Mouse (Mus musculus) heart, postnatal 0 days (tissue): Measurements from ENCODE around the gene Macrod1. TPM values are rescaled to one million over a fixed set of nuclear protein-coding genes. Genes with fewer than 3 reads are reported as not detected.

Source experiments
- ATAC-seq: fragments of 200-750 bp; cut with Nextera tagmentation; 2 replicates; pipeline ENCODE4 v1.8.0; 2017; ENCODE audit warnings: low read depth, moderate number of reproducible peaks, moderate library complexity; ENCODE audit not compliant: insufficient read depth
- DNase-seq: peaks from one replicate; pipeline ENCODE4 v3.0.0-alpha.2; 2016; ENCODE audit warnings: low spot score
- H3K27ac ChIP-seq: fragments of 300-500 bp; sonication (generic); 2 replicates; pipeline ENCODE4 v1.5.1; 2014; ENCODE audit warnings: low read depth, mild to moderate bottlenecking
- H3K27me3 ChIP-seq: fragments of 300-500 bp; sonication (generic); 2 replicates; pipeline ENCODE4 v1.6.1; 2014; ENCODE audit warnings: low read length, mixed read lengths; ENCODE audit not compliant: control insufficient read depth, insufficient read depth
- H3K36me3 ChIP-seq: fragments of 300-500 bp; sonication (generic); replicated peaks from 2 replicates; pipeline ENCODE4 v1.6.1; 2014; ENCODE audit warnings: low read length, mixed read lengths; ENCODE audit not compliant: control insufficient read depth, insufficient read depth
- H3K4me1 ChIP-seq: fragments of 300-500 bp; sonication (generic); 2 replicates; pipeline ENCODE4 v1.6.1; 2014; ENCODE audit warnings: antibody characterized with exemption; ENCODE audit not compliant: control insufficient read depth, insufficient read depth
- H3K4me2 ChIP-seq: fragments of 300-500 bp; sonication (generic); 2 replicates; pipeline ENCODE4 v1.6.1; 2014; ENCODE audit warnings: low read depth, mild to moderate bottlenecking, low read length, moderate library complexity
- H3K4me3 ChIP-seq: fragments of 300-500 bp; sonication (generic); 2 replicates; pipeline ENCODE4 v1.5.1; 2014; ENCODE audit warnings: low read depth, low read length
- H3K9ac ChIP-seq: fragments of 300-500 bp; sonication (generic); replicated peaks from 2 replicates; pipeline ENCODE4 v1.6.1; 2014; ENCODE audit warnings: low read depth, low read length, mixed read lengths
- H3K9me3 ChIP-seq: fragments of 300-500 bp; sonication (generic); replicated peaks from 2 replicates; pipeline ENCODE4 v1.6.1; 2016; ENCODE audit warnings: low read length; ENCODE audit not compliant: control insufficient read depth
- CTCF ChIP-seq: IDR thresholded peaks from 2 replicates; pipeline ENCODE4 v1.5.1; 2016; ENCODE audit warnings: antibody characterized with exemption, control low read depth, low read depth
- EP300 ChIP-seq: IDR thresholded peaks from 2 replicates; pipeline ENCODE4 v1.6.1; 2016; ENCODE audit warnings: antibody characterized with exemption, low read depth
- WGBS: fragments of 180-500 bp; shearing (Covaris S2); extraction: QIAGEN DNeasy Blood & Tissue Kit; methylation state at CpG from one replicate; pipeline ENCODE4 v1.1.7; 2014; 5-methylcytosine and 5-hydroxymethylcytosine counted together
- polyA plus RNA-seq: library from polyadenylated mRNA; unstranded; fragments of >200 nt; fragmentation: Nextera tagmentation; extraction: Ambion mirVana; gene quantifications from 2 replicates; pipeline ENCODE4 v1.2.1, GENCODE M21; 2015
- total RNA-seq: library from RNA; depleted of rRNA; stranded (reverse); fragments of >200 nt; gene quantifications from 2 replicates; pipeline ENCODE4 v1.2.3, GENCODE M21; 2014; ENCODE audit warnings: low replicate concordance

Gene Macrod1
- total and polyA plus RNA-seq, 2 experiments from 2014 or later = 113 to 122 TPM

GRCm38 (mm10) chr19:7134631-7135091 is 78.1 kb downstream of the Macrod1 start:
- no peak for DNase-seq
- H3K27ac ChIP-seq = peak overlapping the region; percentile 81
- no peaks in the 10 kb centered on the region for H3K9me3 ChIP-seq
- no peaks in the 10 kb centered on the region for H3K36me3 ChIP-seq
- 27% methylated on average over 17 of the region's 17 CpGs for WGBS
- H3K4me1 ChIP-seq = peaks cover 48% of the 10 kb centered on the region
- no peak overlapping the region for H3K9ac ChIP-seq
- no peak for TF ChIP-seq EP300
- no peak for TF ChIP-seq CTCF
- H3K4me3 ChIP-seq = no peak overlapping the region
- ATAC-seq = no peak
- H3K27me3 ChIP-seq = 0 out of 2 replicates have a peak, but pooled peaks cover 3% of the 10 kb centered on the region
- H3K4me2 ChIP-seq = no peak overlapping the region

GRCm38 (mm10) chr19:7135525-7135924 is 78.9 kb downstream of the Macrod1 start:
- DNase-seq (peak; percentile 68), ATAC-seq (peak; percentile 57)
- WGBS = 3% methylated on average over 7 of the region's 9 CpGs
- peak overlapping the region; percentile 81 for H3K27ac ChIP-seq
- peaks cover 40% of the 10 kb centered on the region for H3K4me1 ChIP-seq
- no peaks in the 10 kb centered on the region for H3K36me3 ChIP-seq
- no peak overlapping the region for H3K9ac ChIP-seq
- no peaks in the 10 kb centered on the region for H3K9me3 ChIP-seq
- TF ChIP-seq CTCF (no peak), EP300 (no peak)
- H3K27me3 ChIP-seq = 0 out of 2 replicates have a peak, but pooled peaks cover 3% of the 10 kb centered on the region
- H3K4me2 ChIP-seq = no peak overlapping the region
- H3K4me3 ChIP-seq = no peak overlapping the region

- Histone ChIP-seq H3K27ac (peak overlapping the region; percentile 81), H3K36me3 (no peaks in the 10 kb centered on the region), H3K4me3 (no peak overlapping the region), H3K4me1 (peaks cover 35% of the 10 kb centered on the region), H3K9ac (no peak overlapping the region), H3K9me3 (no peaks in the 10 kb centered on the region), H3K27me3 (0 out of 2 replicates have a peak, but pooled peaks cover 3% of the 10 kb centered on the region), H3K4me2 (no peak overlapping the region)
- DNase-seq (no peak), ATAC-seq (peak; percentile 80)
- WGBS = 30% methylated on average over 9 of the region's 9 CpGs
- no peak for TF ChIP-seq EP300
- no peak for TF ChIP-seq CTCF
Measured at GRCm38 (mm10) chr19:7136016-7136415, 79.4 kb downstream of the Macrod1 start.

GRCm38 (mm10) chr19:7136714-7137498 is 80.3 kb downstream of the Macrod1 start:
- WGBS = 37% methylated on average over 14 of the region's 14 CpGs
- DNase-seq (no peak), ATAC-seq (no peak)
- H3K4me1 ChIP-seq = peaks cover 35% of the 10 kb centered on the region
- no peaks in the 10 kb centered on the region for H3K9me3 ChIP-seq
- H3K4me3 ChIP-seq = no peak overlapping the region
- 0 out of 2 replicates have a peak, but pooled peaks cover 3% of the 10 kb centered on the region for H3K27me3 ChIP-seq
- H3K9ac ChIP-seq = no peak overlapping the region
- TF ChIP-seq EP300 (no peak), CTCF (no peak)
- H3K27ac ChIP-seq = peak overlapping the region; percentile 81
- no peak overlapping the region for H3K4me2 ChIP-seq
- H3K36me3 ChIP-seq = no peaks in the 10 kb centered on the region

GRCm38 (mm10) chr19:7138327-7138726 is 81.7 kb downstream of the Macrod1 start:
- ATAC-seq (no peak), DNase-seq (no peak)
- H3K9me3 ChIP-seq = no peaks in the 10 kb centered on the region
- no peaks in the 10 kb centered on the region for H3K36me3 ChIP-seq
- H3K4me2 ChIP-seq = no peak overlapping the region
- WGBS = 72% methylated on average over 14 of the region's 14 CpGs
- TF ChIP-seq CTCF (no peak), EP300 (no peak)
- peaks cover 39% of the 10 kb centered on the region for H3K4me1 ChIP-seq
- 0 out of 2 replicates have a peak, but pooled peaks cover 3% of the 10 kb centered on the region for H3K27me3 ChIP-seq
- H3K9ac ChIP-seq = no peak overlapping the region
- no peak overlapping the region for H3K4me3 ChIP-seq
- no peak overlapping the region for H3K27ac ChIP-seq
